Mouse (Mus musculus) sigmoid colon, adult 10 weeks (tissue): ENCODE data around the gene Zfp820. TPM values are rescaled to one million over a fixed set of nuclear protein-coding genes. Genes with fewer than 3 reads are reported as not detected.

Source experiments
- polyA plus RNA-seq: library from polyadenylated mRNA; stranded (reverse); fragments of 350-450 nt; fragmentation: Illumina TruSeq; extraction: RNeasy Lipid Tissue Mini Kit (QIAGEN cat#74804); gene quantifications from one replicate; pipeline ENCODE4 v1.2.3, GENCODE M21; 2014; ENCODE audit warnings: low read depth, low replicate concordance

Gene Zfp820
- 43.8 TPM for polyA plus RNA-seq

DNA sequence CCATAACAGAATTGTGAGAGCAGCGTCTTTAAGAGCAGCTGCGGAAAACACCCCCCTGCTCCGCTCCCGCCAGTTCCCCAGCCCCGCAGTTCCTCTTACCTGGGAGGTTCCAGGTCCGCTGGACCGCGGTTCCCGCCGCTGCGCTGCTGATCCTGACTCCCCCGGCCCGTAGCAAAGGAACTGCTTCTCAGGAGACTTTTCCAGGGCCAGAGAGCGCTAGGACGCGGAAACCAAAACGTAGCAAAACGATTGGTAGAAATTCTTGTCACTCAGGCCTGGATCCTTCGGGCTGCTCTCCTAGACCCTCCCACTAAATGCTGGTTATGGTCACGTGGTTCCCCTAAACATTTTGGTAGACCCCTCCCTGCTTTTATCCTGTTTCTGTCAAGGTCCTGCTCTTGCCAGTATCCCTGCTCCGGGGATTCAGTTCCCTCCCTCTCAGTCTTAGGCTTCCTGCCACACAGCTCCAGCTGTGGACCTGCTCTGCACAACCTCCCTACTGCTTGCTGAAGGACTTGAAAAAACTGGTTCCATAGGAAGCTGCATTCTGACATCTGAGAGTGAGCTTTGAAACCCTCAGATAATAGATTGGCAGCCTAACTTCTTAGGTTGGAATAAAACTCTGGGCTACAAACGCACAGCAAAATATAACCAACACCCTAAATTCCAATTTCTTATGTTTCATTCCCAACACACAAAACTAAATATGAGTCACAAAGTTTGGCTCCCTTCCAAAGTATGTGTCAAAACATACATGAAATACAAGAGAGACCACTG lies at the start of gene Zfp820:
TSS of gene Zfp820 (minus strand) at position 228 of the 777 bp plus-strand sequence.

Other genes with a start within 250 kb of the Zfp820 start
- 52.2 TPM for gene Zfp983, start 195.1 kb downstream of the Zfp820 start, polyA plus RNA-seq
- gene Gm10226, start 153.9 kb downstream of the Zfp820 start, polyA plus RNA-seq = 46.8 TPM
- gene Zfp760, start 138.0 kb downstream of the Zfp820 start, polyA plus RNA-seq = 46.5 TPM
- 19.7 TPM for gene Zfp229, start 115.0 kb downstream of the Zfp820 start, polyA plus RNA-seq
- 106 TPM for gene Zfp995, start 64.2 kb upstream of the Zfp820 start, polyA plus RNA-seq
- 128 TPM for gene Zfp942, start 116.7 kb upstream of the Zfp820 start, polyA plus RNA-seq
- gene Zfp943, start 116.8 kb upstream of the Zfp820 start, polyA plus RNA-seq = 152 TPM